Mouse (Mus musculus) stomach, embryonic 16.5 days (tissue): ENCODE results near the gene Itga11. TPM values are rescaled to one million over a fixed set of nuclear protein-coding genes. Genes with fewer than 3 reads are reported as not detected.

Source experiments
- ATAC-seq: fragments of 200-750 bp; cut with Nextera tagmentation; 2 replicates; pipeline ENCODE4 v1.8.0; 2017; ENCODE audit warnings: moderate number of reproducible peaks, moderate TSS enrichment; ENCODE audit not compliant: insufficient read depth, low FRiP score
- H3K27ac ChIP-seq: fragments of 300-500 bp; sonication (generic); 2 replicates; pipeline ENCODE4 v1.5.1; 2014; ENCODE audit warnings: low read length
- H3K27me3 ChIP-seq: fragments of 300-500 bp; sonication (generic); 2 replicates; pipeline ENCODE4 v1.6.1; 2014; ENCODE audit warnings: low read length, control low read depth, mixed read lengths; ENCODE audit not compliant: control insufficient read depth, insufficient read depth
- H3K36me3 ChIP-seq: fragments of 300-500 bp; sonication (generic); 2 replicates; pipeline ENCODE4 v1.6.1; 2014; ENCODE audit warnings: low read length; ENCODE audit not compliant: control insufficient read depth, insufficient read depth
- H3K4me1 ChIP-seq: fragments of 300-500 bp; sonication (generic); 2 replicates; pipeline ENCODE4 v1.6.1; 2014; ENCODE audit warnings: low read length, control low read depth, mixed read lengths; ENCODE audit not compliant: control insufficient read depth, insufficient read depth
- H3K4me2 ChIP-seq: fragments of 300-500 bp; sonication (generic); 2 replicates; pipeline ENCODE4 v1.6.1; 2014; ENCODE audit warnings: low read depth, low read length, mixed read lengths
- H3K4me3 ChIP-seq: fragments of 300-500 bp; sonication (generic); replicated peaks from 2 replicates; pipeline ENCODE4 v1.5.1; 2014; ENCODE audit warnings: mild to moderate bottlenecking, low read length
- H3K9ac ChIP-seq: fragments of 300-500 bp; sonication (generic); 2 replicates; pipeline ENCODE4 v1.6.1; 2014; ENCODE audit warnings: low read length
- H3K9me3 ChIP-seq: fragments of 300-500 bp; sonication (generic); replicated peaks from 2 replicates; pipeline ENCODE4 v1.6.1; 2016; ENCODE audit warnings: low read length, control low read depth; ENCODE audit not compliant: control insufficient read depth
- WGBS: fragments of 180-500 bp; shearing (Covaris S2); extraction: QIAGEN DNeasy Blood & Tissue Kit; methylation state at CpG from one replicate; pipeline ENCODE4 v1.1.7; 2014; 5-methylcytosine and 5-hydroxymethylcytosine counted together
- polyA plus RNA-seq: library from polyadenylated mRNA; unstranded; fragments of >200 nt; fragmentation: Nextera tagmentation; extraction: Ambion mirVana; gene quantifications from 2 replicates; pipeline ENCODE4 v1.2.1, GENCODE M21; 2015

The Itga11 gene
- polyA plus RNA-seq, 1 experiment from 2014 or later = 1.7 TPM

GRCm38 (mm10) chr9:62707870-62708269, 30.2 kb downstream of the Itga11 start:
- Histone ChIP-seq H3K9ac (no peak overlapping the region; the same call in 1 of the 2 replicates), H3K36me3 (no peaks in the 10 kb centered on the region), H3K9me3 (no peaks in the 10 kb centered on the region), H3K4me3 (no peak overlapping the region), H3K4me2 (no peak overlapping the region), H3K4me1 (peaks cover 16% of the 10 kb centered on the region), H3K27ac (no peak overlapping the region), H3K27me3 (no peaks in the 10 kb centered on the region)
- peak; percentile 29; the same call in 1 of the 2 replicates for ATAC-seq
- 24% methylated on average over 6 of the region's 6 CpGs for WGBS

GRCm38 (mm10) chr9:62709983-62710382, 32.4 kb downstream of the Itga11 start:
- Histone ChIP-seq H3K27me3 (no peaks in the 10 kb centered on the region), H3K4me2 (no peak overlapping the region), H3K4me1 (peaks cover 16% of the 10 kb centered on the region), H3K27ac (no peak overlapping the region), H3K4me3 (no peak overlapping the region), H3K9ac (no peak overlapping the region), H3K9me3 (no peaks in the 10 kb centered on the region), H3K36me3 (no peaks in the 10 kb centered on the region)
- 82% methylated on average over 5 of the region's 5 CpGs for WGBS
- no peak for ATAC-seq

- ATAC-seq = no peak
- 0 out of 2 replicates have a peak overlapping the region, but pooled peaks have one; percentile 34 for H3K27ac ChIP-seq
- H3K36me3 ChIP-seq = no peaks in the 10 kb centered on the region
- no peaks in the 10 kb centered on the region for H3K9me3 ChIP-seq
- H3K27me3 ChIP-seq = no peaks in the 10 kb centered on the region
- no peak overlapping the region for H3K4me3 ChIP-seq
- 65% methylated on average over 6 of the region's 6 CpGs for WGBS
- H3K4me1 ChIP-seq = peaks cover 16% of the 10 kb centered on the region
- no peak overlapping the region for H3K4me2 ChIP-seq
- H3K9ac ChIP-seq = peak overlapping the region; percentile 39; the same call in 1 of the 2 replicates
These were observed 34.7 kb downstream of the Itga11 start for GRCm38 (mm10) chr9:62712374-62712773.

- Histone ChIP-seq H3K36me3 (no peaks in the 10 kb centered on the region), H3K4me3 (no peak overlapping the region), H3K27me3 (no peaks in the 10 kb centered on the region), H3K4me1 (peaks cover 13% of the 10 kb centered on the region), H3K27ac (0 out of 2 replicates have a peak overlapping the region, but pooled peaks have one; percentile 34), H3K9ac (no peak overlapping the region), H3K9me3 (no peaks in the 10 kb centered on the region), H3K4me2 (no peak overlapping the region)
- ATAC-seq = no peak
- WGBS = 66% methylated on average over 8 of the region's 8 CpGs
These were observed 35.4 kb downstream of the Itga11 start for GRCm38 (mm10) chr9:62713040-62713439.

GRCm38 (mm10) chr9:62714336-62714735, 36.7 kb downstream of the Itga11 start:
- Histone ChIP-seq H3K9me3 (no peaks in the 10 kb centered on the region), H3K36me3 (no peaks in the 10 kb centered on the region), H3K27me3 (no peaks in the 10 kb centered on the region), H3K4me3 (no peak overlapping the region), H3K9ac (no peak overlapping the region), H3K4me1 (peaks cover 8% of the 10 kb centered on the region), H3K27ac (no peak overlapping the region), H3K4me2 (no peak overlapping the region)
- WGBS = 55% methylated on average over 3 of the region's 3 CpGs
- no peak for ATAC-seq

GRCm38 (mm10) chr9:62717982-62718381, 40.4 kb downstream of the Itga11 start:
- no peaks in the 10 kb centered on the region; the same call in 1 of the 2 replicates for H3K4me1 ChIP-seq
- H3K36me3 ChIP-seq = no peaks in the 10 kb centered on the region
- no peak for ATAC-seq
- no peak overlapping the region for H3K27ac ChIP-seq
- WGBS = 27% methylated on average over 8 of the region's 8 CpGs
- H3K9ac ChIP-seq = 0 out of 2 replicates have a peak overlapping the region, but pooled peaks have one; percentile 47
- H3K4me2 ChIP-seq = no peak overlapping the region
- H3K9me3 ChIP-seq = no peaks in the 10 kb centered on the region
- H3K27me3 ChIP-seq = no peaks in the 10 kb centered on the region
- H3K4me3 ChIP-seq = no peak overlapping the region

- Histone ChIP-seq H3K4me3 (no peak overlapping the region), H3K4me2 (no peak overlapping the region)
- 70% methylated on average over 2 of the region's 2 CpGs for WGBS
These were observed 44.2 kb downstream of the Itga11 start for GRCm38 (mm10) chr9:62721791-62722190.

GRCm38 (mm10) chr9:62722716-62723115, 45.1 kb downstream of the Itga11 start:
- no peak overlapping the region for H3K9ac ChIP-seq
- H3K4me2 ChIP-seq = no peak overlapping the region
- 66% methylated on average over 6 of the region's 6 CpGs for WGBS
- H3K27ac ChIP-seq = no peak overlapping the region
- no peaks in the 10 kb centered on the region for H3K4me1 ChIP-seq
- H3K4me3 ChIP-seq = no peak overlapping the region
- no peaks in the 10 kb centered on the region for H3K27me3 ChIP-seq
- no peaks in the 10 kb centered on the region for H3K36me3 ChIP-seq
- ATAC-seq = no peak
- H3K9me3 ChIP-seq = no peaks in the 10 kb centered on the region

More at GRCm38 (mm10) chr9:62721791-62722190, 44.2 kb downstream of the Itga11 start:
- no peak overlapping the region for H3K9ac ChIP-seq
- H3K9me3 ChIP-seq = no peaks in the 10 kb centered on the region
- no peaks in the 10 kb centered on the region for H3K36me3 ChIP-seq
- no peaks in the 10 kb centered on the region for H3K4me1 ChIP-seq
- no peak overlapping the region for H3K27ac ChIP-seq
- H3K27me3 ChIP-seq = no peaks in the 10 kb centered on the region
- no peak for ATAC-seq

GRCm38 (mm10) chr9:62724175-62724574, 46.5 kb downstream of the Itga11 start:
- Histone ChIP-seq H3K9me3 (no peaks in the 10 kb centered on the region), H3K4me1 (no peaks in the 10 kb centered on the region), H3K36me3 (no peaks in the 10 kb centered on the region), H3K4me3 (no peak overlapping the region), H3K27me3 (no peaks in the 10 kb centered on the region), H3K4me2 (no peak overlapping the region), H3K9ac (no peak overlapping the region), H3K27ac (no peak overlapping the region)
- 95% methylated on average over 9 of the region's 9 CpGs for WGBS
- ATAC-seq = no peak
